Mouse (Mus musculus) lung, adult 2 months (tissue): ENCODE results near the gene Podn. TPM values are rescaled to one million over a fixed set of nuclear protein-coding genes. Genes with fewer than 3 reads are reported as not detected.
"Not testable (repeated sequence)": the region's sequence is repeated elsewhere in the genome, so short reads cannot be mapped to it uniquely, and the experiment has no call there.

ENCODE experiments used
- DNase-seq: peaks from one replicate; pipeline ENCODE4 v3.0.0; 2022
- H3K4me1 ChIP-seq: fragments of 200-500 bp; 2 replicates; pipeline ENCODE4 v1.6.1; 2011; ENCODE audit warnings: low read length; ENCODE audit not compliant: control insufficient read depth, insufficient read depth
- H3K4me3 ChIP-seq: fragments of 200-500 bp; replicated peaks from 2 replicates; pipeline ENCODE3; 2011; ENCODE audit warnings: low read depth, mild to moderate bottlenecking, control low read depth, low read length; ENCODE audit errors: extremely low read depth
- CTCF ChIP-seq: fragments of 200-500 bp; IDR thresholded peaks from 2 replicates; pipeline ENCODE4 v1.5.1; 2011; ENCODE audit warnings: mild to moderate bottlenecking, low read length, control low read depth; ENCODE audit not compliant: insufficient read depth
- POLR2A ChIP-seq: fragments of 200-500 bp; IDR thresholded peaks from 2 replicates; pipeline ENCODE4 v1.6.1; 2011; ENCODE audit warnings: low read depth, mild to moderate bottlenecking, control low read depth, low read length, borderline replicate concordance; ENCODE audit errors: extremely low read depth
- WGBS: fragments of 180-500 bp; shearing (Covaris S2); methylation state at CpG from one replicate; pipeline ENCODE4 v1.1.7; 2018; 5-methylcytosine and 5-hydroxymethylcytosine counted together
- polyA plus RNA-seq: library from polyadenylated mRNA; depleted of rRNA; stranded (reverse); fragments of >200 nt; gene quantifications from 2 replicates; pipeline ENCODE4 v1.2.3, GENCODE M21; 2012

Podn gene
- polyA plus RNA-seq, 1 experiment, result 56.1 TPM

GRCm38 (mm10) chr4:108080876-108081275, 15.4 kb downstream of the Podn start:
- no peak for DNase-seq
- WGBS, result 85% methylated on average over 5 of the region's 5 CpGs
- H3K4me1 ChIP-seq, result peaks cover 2% of the 10 kb centered on the region
- TF ChIP-seq CTCF, result no peak
- no peak overlapping the region for H3K4me3 ChIP-seq

- WGBS, result 43% methylated on average over 2 of the region's 2 CpGs
- H3K4me1 ChIP-seq, result peaks cover 2% of the 10 kb centered on the region
- TF ChIP-seq POLR2A (no peak), CTCF (no peak)
- DNase-seq, result no peak
- no peak overlapping the region for H3K4me3 ChIP-seq
Observed at GRCm38 (mm10) chr4:108079762-108080161, 16.5 kb downstream of the Podn start.

DNA sequence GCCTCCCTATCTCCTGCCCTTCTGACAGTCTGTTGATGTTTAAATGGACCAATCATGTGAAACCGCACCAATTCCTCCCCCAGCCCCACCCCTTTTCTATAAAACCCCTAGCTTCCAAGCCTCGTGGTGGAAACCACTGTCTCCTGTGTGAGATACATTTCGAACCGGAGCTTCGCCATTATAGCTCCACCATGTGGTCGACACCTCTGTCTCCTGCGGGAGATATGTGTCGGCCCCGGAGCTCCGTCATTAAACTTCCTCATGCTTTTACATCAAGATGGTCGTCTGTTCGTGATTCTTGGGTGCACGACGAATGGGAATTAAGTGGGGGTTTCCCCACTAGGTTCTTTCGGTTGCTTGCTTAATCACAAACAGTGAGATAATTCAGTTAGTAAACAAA, 17.1 kb downstream of the Podn start:
- H3K4me3 ChIP-seq, H3K4me1 ChIP-seq, DNase-seq: not testable (repeated sequence)
- WGBS, result 74% methylated on average over 15 of the region's 15 CpGs

- TF ChIP-seq POLR2A, result no peak
- TF ChIP-seq CTCF, result no peak
- WGBS, result 79% methylated on average over 3 of the region's 3 CpGs
- H3K4me1 ChIP-seq, result peaks cover 2% of the 10 kb centered on the region
- no peak for DNase-seq
- H3K4me3 ChIP-seq, result no peak overlapping the region
Observed at GRCm38 (mm10) chr4:108077224-108077955, 18.9 kb downstream of the Podn start.

DNA sequence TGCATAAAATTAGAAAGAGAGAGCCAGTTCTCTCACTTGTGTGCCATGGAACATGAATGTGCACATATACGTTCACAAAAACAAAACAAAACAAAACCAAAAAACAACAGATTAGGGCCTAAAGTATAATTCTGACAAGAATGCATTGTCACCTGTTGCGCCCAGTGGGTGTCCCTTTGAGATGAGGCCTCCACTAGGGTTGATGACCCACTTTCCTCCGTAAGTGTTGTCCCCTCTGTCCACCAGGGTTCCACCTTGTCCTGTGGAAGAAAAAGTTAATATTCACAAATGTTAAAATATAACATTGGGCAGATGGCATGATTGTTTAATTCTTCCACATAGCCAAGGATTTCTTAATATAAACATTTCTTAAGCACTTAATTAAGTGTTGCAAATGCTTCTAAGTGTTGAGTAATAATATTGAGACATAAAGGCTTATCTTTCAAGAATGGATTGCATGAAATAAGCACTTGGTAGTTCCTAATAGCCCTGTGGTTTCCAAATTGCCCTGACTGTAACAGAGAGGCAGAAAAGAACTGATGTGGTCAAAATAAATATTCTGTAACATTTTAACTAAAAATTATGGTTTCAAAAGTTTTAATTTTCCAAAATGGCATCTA, 21.9 kb downstream of the Podn start:
- 59% methylated on average over 3 of the region's 3 CpGs for WGBS
- H3K4me1 ChIP-seq, result no peaks in the 10 kb centered on the region; the same call in 1 of the 2 replicates
- H3K4me3 ChIP-seq, result no peak overlapping the region
- TF ChIP-seq CTCF (no peak), POLR2A (no peak)
- DNase-seq, result no peak

DNA sequence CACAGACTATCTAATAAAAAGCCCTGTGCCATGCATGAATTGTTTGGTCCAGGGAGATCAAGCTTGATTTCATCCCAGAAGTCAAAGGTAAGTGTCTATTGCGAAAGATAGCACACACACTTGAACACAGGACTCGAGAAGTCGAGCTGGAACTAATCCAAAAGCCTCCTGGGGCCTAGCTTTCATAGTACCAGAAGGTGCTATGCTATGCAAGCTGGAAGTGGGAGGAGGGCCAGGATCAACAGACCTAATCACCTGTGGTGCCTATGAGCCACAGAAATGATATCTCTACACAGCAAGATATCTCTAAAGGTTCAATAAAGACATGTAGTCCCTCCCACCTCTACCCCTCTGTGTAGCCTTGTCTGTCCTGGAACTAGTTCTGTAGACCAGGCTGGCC, 24.2 kb downstream of the Podn start:
- no peak overlapping the region for H3K4me3 ChIP-seq
- H3K4me1 ChIP-seq, result no peaks in the 10 kb centered on the region; the same call in 1 of the 2 replicates
- no peak for TF ChIP-seq CTCF
- no peak for TF ChIP-seq POLR2A
- 71% methylated on average over 3 of the region's 3 CpGs for WGBS
- DNase-seq, result peak; percentile 39

GRCm38 (mm10) chr4:108071235-108071901, 24.9 kb downstream of the Podn start:
- peak; percentile 89 for DNase-seq
- TF ChIP-seq POLR2A, result peak; percentile 54; the same call in 1 of the 2 replicates
- no peak for TF ChIP-seq CTCF
- H3K4me3 ChIP-seq, result peak overlapping the region; percentile 63
- 2% methylated on average over 26 of the region's 26 CpGs for WGBS
- no peaks in the 10 kb centered on the region; the same call in 1 of the 2 replicates for H3K4me1 ChIP-seq

DNA sequence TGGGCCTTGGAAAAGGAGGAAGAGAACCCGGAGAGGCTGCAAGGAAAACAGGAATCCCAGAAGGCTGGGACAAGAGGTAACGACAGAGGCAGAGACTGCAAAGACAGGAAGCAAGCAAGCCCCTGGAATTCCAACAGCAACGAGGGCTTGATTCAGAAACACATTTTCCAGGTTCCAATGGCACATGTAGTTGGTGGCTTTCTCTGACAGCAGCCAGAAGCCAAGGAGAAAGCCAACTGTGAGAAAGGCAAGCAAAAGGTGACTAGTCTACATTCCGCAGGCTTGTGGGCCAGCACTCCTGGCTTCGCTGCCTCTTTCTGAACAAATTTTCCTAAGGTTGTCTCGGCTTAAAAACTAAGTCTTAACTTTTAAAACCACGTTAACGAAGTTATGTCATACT, 25.5 kb downstream of the Podn start:
- Histone ChIP-seq H3K4me1 (no peaks in the 10 kb centered on the region; the same call in 1 of the 2 replicates), H3K4me3 (peak overlapping the region; percentile 63)
- TF ChIP-seq CTCF (no peak), POLR2A (no peak)
- DNase-seq, result peak; percentile 31
- WGBS, result 2% methylated on average over 8 of the region's 8 CpGs

- Histone ChIP-seq H3K4me3 (peak overlapping the region; percentile 63), H3K4me1 (peaks cover 2% of the 10 kb centered on the region)
- 43% methylated on average over 4 of the region's 4 CpGs for WGBS
- TF ChIP-seq CTCF, result no peak
- no peak for TF ChIP-seq POLR2A
- DNase-seq, result no peak
Observed at GRCm38 (mm10) chr4:108070286-108070685, 26.0 kb downstream of the Podn start.

DNA sequence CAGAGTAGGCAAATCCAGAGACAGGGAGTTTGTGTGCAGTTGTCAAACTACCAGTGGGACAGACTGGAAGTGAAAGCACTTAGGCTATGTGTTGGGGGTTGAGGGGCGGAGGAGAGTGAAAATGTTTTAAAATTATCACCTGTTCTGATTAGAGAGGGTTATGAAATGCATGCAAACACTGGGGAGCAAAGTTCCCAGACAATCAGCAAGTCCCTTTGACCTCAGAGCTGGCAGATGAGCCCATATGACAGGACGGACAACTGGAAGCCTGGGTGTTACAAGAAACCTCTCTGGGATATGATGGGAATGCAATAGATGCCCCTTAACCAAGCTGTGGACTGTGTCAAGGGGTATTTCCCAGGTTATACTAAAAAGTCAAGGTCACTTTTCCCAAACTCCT, 28.2 kb downstream of the Podn start:
- Histone ChIP-seq H3K4me3 (no peak overlapping the region), H3K4me1 (peaks cover 4% of the 10 kb centered on the region)
- TF ChIP-seq CTCF (no peak), POLR2A (no peak)
- WGBS, result 67% methylated on average over 2 of the region's 2 CpGs
- DNase-seq, result no peak
